Mouse (Mus musculus) urinary bladder, adult 18-20 months (tissue): ENCODE data around the gene Hamp2.
A peak's percentile ranks its signal among the peaks of the same experiment; 100 is the strongest.

ENCODE experiments used
- DNase-seq, 2 experiments: peaks; one replicate each; pipeline ENCODE4 v3.0.0; 2022; ENCODE audit warnings: low spot score in 2 of 2, mixed read lengths in 2 of 2

The Hamp2 gene

GRCm38 (mm10) chr7:30891746-30892145 lies 32.7 kb downstream of the Hamp2 start:
- DNase-seq = no peak

GRCm38 (mm10) chr7:30890681-30891080 lies 33.8 kb downstream of the Hamp2 start:
- DNase-seq = no peak

- DNase-seq = no peak
Measured at GRCm38 (mm10) chr7:30888786-30889185, 35.7 kb downstream of the Hamp2 start.

- no peak for DNase-seq
Measured at GRCm38 (mm10) chr7:30887568-30888188, 36.8 kb downstream of the Hamp2 start.

GRCm38 (mm10) chr7:30886852-30887251 lies 37.6 kb downstream of the Hamp2 start:
- no peak for DNase-seq

- no peak for DNase-seq
Measured at GRCm38 (mm10) chr7:30884047-30884446, 40.4 kb downstream of the Hamp2 start.

- no peak for DNase-seq
Measured at GRCm38 (mm10) chr7:30881367-30881766, 43.1 kb downstream of the Hamp2 start.

GRCm38 (mm10) chr7:30880176-30880575 lies 44.3 kb downstream of the Hamp2 start, which contains the start of gene Cd22:
Gene Cd22, minus strand, starts transcription at chr7:30880342.
- DNase-seq = no peak

- no peak for DNase-seq
Measured at GRCm38 (mm10) chr7:30878950-30879349, 45.5 kb downstream of the Hamp2 start.

GRCm38 (mm10) chr7:30873083-30873482 lies 51.4 kb downstream of the Hamp2 start:
- peak; percentile 42 to 67 for DNase-seq
